Comparison of ENCODE assay signal across 12 mouse cellular contexts in the genomic region with DNA sequence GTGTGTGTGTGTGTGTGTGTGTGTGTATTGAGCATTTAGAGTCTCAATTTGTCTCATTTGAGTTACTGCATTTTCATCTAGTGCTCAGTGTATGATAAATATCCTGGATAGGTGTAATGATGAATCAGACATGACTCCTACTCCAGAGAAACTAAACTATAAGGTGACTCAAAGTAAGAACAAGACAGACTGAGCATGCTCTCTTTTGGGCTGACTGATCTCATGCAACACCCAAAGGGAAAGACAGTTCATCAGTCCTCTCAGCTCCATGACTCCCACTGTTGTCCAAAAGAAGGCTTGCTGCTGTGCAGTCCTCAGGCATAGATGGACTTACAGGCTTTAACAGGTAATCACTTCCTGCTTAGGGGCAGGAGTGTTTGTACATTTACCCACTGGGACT.
"Had no signal": no experiment of that assay in that cellular context is flagged by ENCODE, and none has a peak within 500 bp of the region (broad histone marks: within the 10 kb centered on the region; RNA-seq: fewer than 3 reads in every experiment).

No protein-coding gene starts in this region.

- ATAC-seq: midbrain, embryonic 13.5 days; midbrain, embryonic 15.5 days had no signal

- DNase-seq: lung, adult 18-20 months; lung, embryonic 14.5 days; lung, postnatal 10 days; lung, postnatal 4 days; right cerebral cortex, postnatal 14 days; right cerebral cortex, postnatal 4 days; spleen, adult 18-20 months; thymus, adult 18-20 months; thymus, postnatal 14 days; thymus, postnatal 36 days had no signal
